Comparison of ENCODE assay signal across 17 mouse cellular contexts in genomic region chr14:7243498-7243897, GRCm38 (mm10). TPM values are rescaled to one million over a fixed set of nuclear protein-coding genes. Genes with fewer than 3 reads are reported as not detected.
DNase-seq lines count a peak whose midpoint lies in the region; ATAC-seq and TF ChIP-seq lines count a peak whose summit lies in the region.
"Not testable (repeated sequence)": the region's sequence is repeated elsewhere in the genome, so short reads cannot be mapped to it uniquely, and the experiment has no call there.
"Had no signal": no experiment of that assay in that cellular context is flagged by ENCODE, and none has a peak within 500 bp of the region (broad histone marks: within the 10 kb centered on the region; RNA-seq: fewer than 3 reads in every experiment).

No protein-coding gene starts in this region.

- 0% methylated on average over 7 of the region's 10 CpGs for WGBS in embryonic facial prominence, embryonic 11.5 days
- WGBS in heart, embryonic 10.5 days = 4% methylated on average over 8 of the region's 10 CpGs

- H3K36me3 ChIP-seq in embryonic facial prominence, embryonic 11.5 days (replicated peaks; ENCODE audit: control insufficient read depth, insufficient read depth, low read depth, low read length); heart, embryonic 10.5 days: not testable (repeated sequence)

- not testable (repeated sequence) for H3K4me2 ChIP-seq in embryonic facial prominence, embryonic 11.5 days (ENCODE audit: low read depth, low read length)

- intact Hi-C loops in left cerebral cortex, adult 2 months (cut with DNase I) = not testable (repeated sequence)

- ATAC-seq in embryonic facial prominence, embryonic 11.5 days (replicated peaks; ENCODE audit: insufficient number of reproducible peaks, low FRiP score, low TSS enrichment, low read depth) = not testable (repeated sequence)

- TF ChIP-seq CTCF in left cerebral cortex, adult 2 months (IDR thresholded peaks at IDR 0.05) = peak; percentile 41

- H3K9ac ChIP-seq in embryonic facial prominence, embryonic 11.5 days (replicated peaks; ENCODE audit: low read length) = not testable (repeated sequence)

- not testable (repeated sequence) for H3K4me1 ChIP-seq in embryonic facial prominence, embryonic 11.5 days (ENCODE audit: control insufficient read depth, insufficient read depth, low read length); heart, embryonic 10.5 days

- H3K9me3 ChIP-seq in embryonic facial prominence, embryonic 11.5 days (replicated peaks; ENCODE audit: control insufficient read depth, low read length); heart, embryonic 10.5 days: not testable (repeated sequence)

- not testable (repeated sequence) for H3K27me3 ChIP-seq in embryonic facial prominence, embryonic 11.5 days (ENCODE audit: control insufficient read depth, insufficient read depth, low read length); heart, embryonic 10.5 days (ENCODE audit: insufficient read depth, poor library complexity, severe bottlenecking)

- not testable (repeated sequence) for H3K4me3 ChIP-seq in embryonic facial prominence, embryonic 11.5 days (ENCODE audit: low read depth, low read length); heart, embryonic 10.5 days; left cerebral cortex, adult 2 months

- peak; percentile 2 for DNase-seq in CD4-positive helper T cell, adult 2 months (ENCODE audit: low read depth, low spot score)
- DNase-seq in cerebellum, adult 11-12 months = peak; percentile 1
- peak; percentile 51 for DNase-seq in embryonic facial prominence, embryonic 11.5 days (ENCODE audit: low spot score)
- peak; percentile 41 for DNase-seq in heart, embryonic 10.5 days (ENCODE audit: low spot score)
- DNase-seq in kidney, adult 18-20 months = peak; percentile 6
- DNase-seq in left cerebral cortex, adult 2 months (ENCODE audit: extremely low spot score in 1 of 2, low spot score in 2 of 2) = not testable (repeated sequence)
- peak; percentile 2 for DNase-seq in lung, postnatal 36 days
- peak; percentile 14 to 21 for DNase-seq in right cerebral cortex, postnatal 10 days (ENCODE audit: low spot score in 2 of 2)

- H3K27ac ChIP-seq in embryonic facial prominence, embryonic 11.5 days (replicated peaks; ENCODE audit: low read depth, low read length); heart, embryonic 10.5 days; left cerebral cortex, adult 2 months: not testable (repeated sequence)

RNA-seq across cellular contexts. Expression of gene Gm3727, which starts 21.0 kb away (rescaled TPM):
- polyA plus RNA-seq in embryonic facial prominence, embryonic 11.5 days (2014; fragmentation: Nextera tagmentation; extraction: Ambion mirVana) = not detected in 2 replicates
- not detected in 2 replicates for polyA plus RNA-seq in heart, embryonic 10.5 days (2016; fragmentation: Nextera tagmentation; extraction: Ambion mirVana)
- total RNA-seq in left cerebral cortex, adult 2 months (2021) = not detected
- total RNA-seq: adrenal gland, adult 2 months; gastrocnemius, adult 18-20 months; megakaryocyte-erythroid progenitor cell, adult 5-6 weeks; MEL had no signal
- polyA plus RNA-seq: adrenal gland, adult 2 months; erythroblast, embryonic 14.5 days; heart, embryonic 13.5 days; intestine, embryonic 15.5 days; liver, embryonic 15.5 days; neural tube, embryonic 13.5 days had no signal

RNA-seq across cellular contexts. Expression of gene Gm16434, which starts 49.2 kb away (rescaled TPM):
- polyA plus RNA-seq in embryonic facial prominence, embryonic 11.5 days (2014; fragmentation: Nextera tagmentation; extraction: Ambion mirVana) = not detected in 2 replicates
- not detected in 2 replicates for polyA plus RNA-seq in heart, embryonic 10.5 days (2016; fragmentation: Nextera tagmentation; extraction: Ambion mirVana)
- not detected for total RNA-seq in left cerebral cortex, adult 2 months (2021)
- total RNA-seq: adrenal gland, adult 2 months; gastrocnemius, adult 18-20 months; megakaryocyte-erythroid progenitor cell, adult 5-6 weeks; MEL had no signal
- polyA plus RNA-seq: adrenal gland, adult 2 months; erythroblast, embryonic 14.5 days; heart, embryonic 13.5 days; intestine, embryonic 15.5 days; liver, embryonic 15.5 days; neural tube, embryonic 13.5 days had no signal
